Mouse (Mus musculus): Measurements from ENCODE around the gene Zdhhc8.
"Not testable (repeated sequence)": the region's sequence is repeated elsewhere in the genome, so short reads cannot be mapped to it uniquely, and the experiment has no call there.

Zdhhc8 gene

DNA sequence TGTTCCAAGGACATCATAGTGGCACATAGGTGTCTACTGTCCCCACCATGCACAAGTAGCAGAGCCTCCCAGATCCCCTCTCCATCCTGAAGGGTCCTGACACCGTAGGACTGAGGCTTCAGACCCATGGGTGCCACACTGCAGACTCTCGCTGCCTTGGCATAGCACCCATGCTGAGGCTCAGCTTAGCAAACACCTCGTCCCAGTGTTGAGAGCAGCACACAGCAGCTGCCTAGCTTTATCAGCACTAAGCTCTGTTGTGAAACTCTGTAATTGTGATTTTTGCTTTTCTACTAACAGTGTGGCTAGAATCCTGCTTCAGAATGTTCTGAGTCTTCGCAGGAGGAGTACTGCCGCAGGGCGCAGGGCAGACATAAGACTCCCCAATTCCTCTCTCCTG is 37.1 kb downstream of the Zdhhc8 start:
- DNase-seq (ENCODE audit: low spot score in 2 of 2), result no peak

DNA sequence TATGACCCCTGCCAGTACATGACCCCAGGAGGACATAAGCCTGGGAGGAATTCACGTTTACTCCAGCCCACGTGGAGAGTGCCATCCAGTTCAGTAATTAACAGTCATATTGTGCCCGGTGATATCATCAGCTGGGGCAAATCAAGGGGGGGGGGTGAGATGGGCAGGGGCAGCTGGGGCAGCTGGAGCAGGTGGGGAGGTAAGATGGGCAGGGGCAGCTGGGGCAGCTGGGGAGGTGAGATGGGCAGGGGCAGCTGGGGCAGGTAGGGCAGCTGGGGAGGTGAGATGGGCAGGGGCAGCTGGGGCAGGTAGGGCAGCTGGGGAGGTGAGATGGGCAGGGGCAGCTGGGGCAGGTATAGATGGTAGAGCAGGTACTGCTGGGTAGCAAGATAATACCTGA is 39.4 kb downstream of the Zdhhc8 start:
- not testable (repeated sequence) for DNase-seq (ENCODE audit: low spot score in 2 of 2)

DNA sequence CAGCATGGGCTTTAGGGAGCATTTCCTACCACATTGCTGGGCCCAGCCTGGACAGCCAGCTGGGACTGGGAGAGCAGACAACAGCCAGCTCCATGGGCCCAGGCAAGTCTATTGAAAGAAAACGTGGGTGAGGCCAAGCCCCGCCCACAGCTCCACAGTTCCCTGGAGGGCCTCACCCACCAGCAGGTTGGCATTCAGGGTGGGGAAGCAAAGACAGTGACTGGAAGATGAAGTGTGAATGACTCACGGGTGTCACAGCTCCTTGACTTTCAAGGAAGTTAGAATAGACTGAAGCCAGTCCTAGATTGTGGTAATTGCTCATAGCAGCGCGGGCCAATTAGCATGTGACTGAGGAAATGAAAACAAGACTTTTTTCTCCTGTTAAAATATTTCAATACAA is 39.9 kb downstream of the Zdhhc8 start:
- peak; percentile 49 to 59 for DNase-seq (ENCODE audit: low spot score in 2 of 2)

DNA sequence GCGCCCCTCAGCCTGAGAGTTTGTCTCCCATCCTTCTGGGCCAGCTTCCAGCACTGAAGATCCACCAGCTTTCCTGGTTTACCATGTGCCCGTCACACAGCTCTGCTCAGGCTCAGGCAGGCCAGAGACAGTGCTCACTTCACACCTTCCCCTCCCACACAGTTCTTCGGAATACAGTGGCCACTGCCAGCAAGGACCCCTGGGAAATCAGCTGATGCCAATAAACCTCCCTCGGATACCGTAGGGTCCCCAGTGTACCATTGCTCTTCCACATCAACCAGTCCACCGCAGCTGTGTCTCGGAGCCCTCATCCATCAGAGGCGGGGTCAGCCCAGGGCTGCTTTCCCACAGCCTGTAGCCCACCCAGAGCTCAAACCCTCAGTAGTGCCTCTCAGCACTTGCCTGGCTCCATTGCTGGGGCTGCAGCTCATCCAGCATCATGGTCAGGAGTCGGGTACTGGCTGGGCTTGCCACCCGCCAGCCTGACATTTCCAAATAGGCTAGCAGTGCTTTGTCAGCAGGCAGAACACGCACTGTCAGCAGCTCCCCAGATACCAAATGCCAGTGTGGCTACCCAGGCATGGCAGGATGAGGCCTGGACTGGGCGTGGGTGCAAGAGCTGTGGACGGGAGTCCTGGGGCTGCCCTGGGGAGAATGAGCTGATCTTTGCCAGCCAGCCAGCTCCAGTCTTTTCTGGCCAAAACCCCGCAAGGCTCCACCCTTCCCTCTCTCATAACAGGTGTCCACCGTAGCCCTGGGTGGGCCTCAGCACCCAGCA is 40.5 kb downstream of the Zdhhc8 start:
- DNase-seq (ENCODE audit: low spot score in 2 of 2), result no peak

DNA sequence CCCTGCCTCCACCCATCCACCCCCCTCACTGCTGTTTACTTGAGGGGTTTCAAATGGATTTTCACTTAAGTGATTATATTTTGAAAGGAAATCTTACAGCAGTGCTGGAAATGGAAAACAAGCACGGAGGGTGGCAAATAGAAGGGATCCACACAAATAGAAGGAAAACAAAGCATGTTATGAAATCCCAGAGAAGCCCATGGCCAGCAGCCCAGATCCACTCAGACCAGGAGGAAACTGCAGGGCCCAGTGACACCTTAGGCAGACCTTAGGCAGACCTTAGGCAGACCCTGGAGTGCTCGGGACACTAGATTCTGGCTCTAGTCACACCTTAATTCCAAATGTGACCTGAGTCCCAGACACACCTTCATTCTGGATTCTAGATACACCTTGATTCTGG is 43.9 kb downstream of the Zdhhc8 start:
- no peak for DNase-seq (ENCODE audit: low spot score in 2 of 2)

DNA sequence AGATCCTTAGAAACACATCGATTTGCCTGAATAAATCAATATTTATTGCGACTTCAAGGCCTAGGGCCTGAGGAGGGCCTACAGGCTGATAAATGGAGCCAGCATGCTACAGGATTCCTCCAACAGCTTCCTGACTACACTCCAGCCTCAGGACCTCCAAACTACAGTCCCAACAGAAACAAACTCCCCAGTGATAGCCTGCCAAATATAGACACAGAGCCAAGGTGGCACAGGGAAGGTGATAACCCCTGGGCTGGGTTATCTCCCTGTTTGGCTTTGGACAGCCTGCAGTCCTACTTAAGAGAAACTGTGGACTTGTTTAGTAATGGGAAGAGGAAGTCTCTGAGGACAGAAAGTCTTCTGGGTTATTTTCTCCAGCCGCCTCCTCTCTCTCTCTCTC is 47.7 kb downstream of the Zdhhc8 start:
- no peak for DNase-seq (ENCODE audit: low spot score in 2 of 2)

- DNase-seq (ENCODE audit: low spot score in 2 of 2), result no peak
Observed at GRCm38 (mm10) chr16:18186798-18187197, 48.1 kb downstream of the Zdhhc8 start.

- DNase-seq (ENCODE audit: low spot score in 2 of 2), result no peak
Observed at GRCm38 (mm10) chr16:18185715-18186449, 49.1 kb downstream of the Zdhhc8 start.

GRCm38 (mm10) chr16:18182766-18183165 is 52.2 kb downstream of the Zdhhc8 start:
- DNase-seq (ENCODE audit: low spot score in 2 of 2), result no peak

GRCm38 (mm10) chr16:18181398-18181797 is 53.5 kb downstream of the Zdhhc8 start:
- no peak for DNase-seq (ENCODE audit: low spot score in 2 of 2)

DNA sequence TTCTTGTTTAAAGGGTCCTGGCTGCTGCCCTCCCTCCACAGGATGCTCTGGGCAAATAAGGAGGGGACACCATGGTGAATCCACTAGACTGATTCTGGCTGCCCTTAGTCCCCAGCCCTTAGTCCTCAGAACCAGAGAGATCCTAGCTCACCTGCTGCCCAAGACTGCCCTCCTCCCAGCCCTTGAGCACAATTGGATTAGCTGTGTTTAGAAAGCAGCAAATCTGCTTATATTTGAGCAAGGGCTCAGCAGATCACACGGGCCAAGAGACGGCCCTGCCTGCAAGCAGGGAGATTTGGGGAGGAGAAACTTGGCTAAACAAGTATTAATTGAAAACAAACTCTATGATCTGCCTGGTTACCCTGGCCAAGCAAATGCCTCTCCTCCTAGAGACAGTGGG is 55.3 kb downstream of the Zdhhc8 start:
- no peak for DNase-seq (ENCODE audit: low spot score in 2 of 2)

DNA sequence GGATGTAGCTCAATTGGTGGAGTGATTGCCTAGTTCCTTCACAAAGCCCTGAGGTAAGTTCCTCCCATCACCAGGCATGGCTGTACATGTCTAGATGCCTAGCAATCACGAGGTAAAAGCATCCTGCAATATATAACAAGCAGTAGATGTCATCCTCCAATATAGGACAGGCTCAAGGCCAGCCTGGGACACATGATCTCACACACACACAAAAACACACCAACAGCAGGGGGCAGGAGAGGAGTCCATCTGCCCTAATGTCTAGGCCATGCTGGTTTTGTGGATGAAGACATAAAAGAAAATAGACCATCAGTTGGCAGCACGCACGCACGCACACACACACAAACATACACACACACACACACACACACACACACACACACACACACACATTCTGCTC is 58.2 kb downstream of the Zdhhc8 start:
- DNase-seq (ENCODE audit: low spot score in 2 of 2), result no peak

DNA sequence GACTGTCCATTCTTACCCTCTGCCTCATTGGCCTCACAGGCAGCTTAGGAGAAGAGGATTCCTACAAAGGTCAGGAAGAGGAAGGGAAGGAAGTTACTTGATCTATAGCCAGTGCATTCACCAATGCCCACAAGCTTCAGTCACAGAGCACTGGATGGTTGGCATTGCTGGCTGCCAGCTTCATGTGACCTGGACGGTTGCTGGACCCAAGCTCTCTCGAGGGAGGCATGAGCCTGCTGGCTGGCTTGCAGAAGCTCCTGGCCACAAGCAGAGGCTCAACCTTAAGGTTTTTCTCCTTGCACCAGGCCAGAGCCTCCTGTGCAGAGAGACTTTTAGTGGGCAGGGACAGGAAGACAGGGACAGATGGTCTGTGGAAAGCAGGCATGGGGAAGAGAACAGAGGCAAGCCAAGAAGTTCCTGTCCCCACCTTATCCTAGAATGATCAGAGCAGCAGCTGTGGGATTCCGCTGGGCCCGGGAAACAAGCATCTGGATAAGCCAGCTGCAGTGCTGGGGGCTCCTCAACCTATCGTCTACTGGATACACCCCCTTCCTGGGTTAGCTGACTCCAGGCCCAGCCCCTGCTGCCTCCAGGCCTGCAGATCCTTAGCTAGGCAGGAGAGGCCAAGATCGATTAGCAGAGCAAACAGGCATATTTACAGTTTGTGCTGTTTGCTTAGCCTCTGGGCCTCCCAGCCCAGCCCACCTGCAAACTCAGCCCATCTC is 59.0 kb downstream of the Zdhhc8 start:
- DNase-seq (ENCODE audit: low spot score in 2 of 2), result no peak

GRCm38 (mm10) chr16:18173788-18174187 is 61.1 kb downstream of the Zdhhc8 start:
- peak in 1 of 2 experiments; percentile 54 for DNase-seq (ENCODE audit: low spot score in 2 of 2)

GRCm38 (mm10) chr16:18173231-18173630 is 61.7 kb downstream of the Zdhhc8 start:
- DNase-seq (ENCODE audit: low spot score in 2 of 2), result peak; percentile 53 to 64

GRCm38 (mm10) chr16:18172266-18172855 is 62.6 kb downstream of the Zdhhc8 start:
- peak; percentile 74 to 81 for DNase-seq (ENCODE audit: low spot score in 2 of 2)

All from frontal cortex, postnatal 25 days (tissue).